Mouse (Mus musculus) midbrain, postnatal 0 days (tissue): ENCODE measurements at regions not wholly inside any gene's neighbourhood (a gene's known extent, or its start where the extent isn't known, plus 50 kb on each side); places are given as distances from the start of the nearest gene placed in this dataset.

Source experiments
- ATAC-seq: fragments of 200-750 bp; cut with Nextera tagmentation; 2 replicates; pipeline ENCODE4 v1.8.0; 2017; ENCODE audit warnings: moderate number of reproducible peaks, mild to moderate bottlenecking, moderate TSS enrichment, moderate library complexity; ENCODE audit not compliant: low FRiP score
- DNase-seq: peaks from one replicate; pipeline ENCODE4 v3.0.0-alpha.2; 2015; ENCODE audit warnings: low spot score
- H3K27ac ChIP-seq: fragments of 300-500 bp; sonication (generic); 2 replicates; pipeline ENCODE4 v1.5.1; 2014; ENCODE audit warnings: low read depth, mild to moderate bottlenecking, low read length, mixed read lengths
- H3K27me3 ChIP-seq: fragments of 300-500 bp; sonication (generic); 2 replicates; pipeline ENCODE4 v1.6.1; 2014; ENCODE audit warnings: low read length, control low read depth, mixed read lengths; ENCODE audit not compliant: insufficient read depth
- H3K36me3 ChIP-seq: fragments of 300-500 bp; sonication (generic); 2 replicates; pipeline ENCODE4 v1.6.1; 2014; ENCODE audit warnings: low read length, control low read depth, mixed read lengths; ENCODE audit not compliant: insufficient read depth
- H3K4me1 ChIP-seq: fragments of 300-500 bp; sonication (generic); 2 replicates; pipeline ENCODE4 v1.6.1; 2014; ENCODE audit warnings: mild to moderate bottlenecking, control low read depth, antibody characterized with exemption, low read length, mixed read lengths; ENCODE audit not compliant: insufficient read depth
- H3K4me2 ChIP-seq: fragments of 300-500 bp; sonication (generic); 2 replicates; pipeline ENCODE4 v1.6.1; 2014; ENCODE audit warnings: low read depth, mild to moderate bottlenecking, low read length, mixed read lengths; ENCODE audit not compliant: poor library complexity, severe bottlenecking
- H3K4me3 ChIP-seq: fragments of 300-500 bp; sonication (generic); 2 replicates; pipeline ENCODE4 v1.5.1; 2014; ENCODE audit warnings: low read depth, mild to moderate bottlenecking, low read length, moderate library complexity
- H3K9ac ChIP-seq: fragments of 300-500 bp; sonication (generic); replicated peaks from 2 replicates; pipeline ENCODE4 v1.6.1; 2014; ENCODE audit warnings: mild to moderate bottlenecking, low read length, moderate library complexity, mixed read lengths; ENCODE audit not compliant: poor library complexity, severe bottlenecking
- H3K9me3 ChIP-seq: fragments of 300-500 bp; sonication (generic); 2 replicates; pipeline ENCODE4 v1.6.1; 2016; ENCODE audit warnings: low read length, control low read depth
- CTCF ChIP-seq: IDR thresholded peaks from 2 replicates; pipeline ENCODE4 v1.5.1; 2016; ENCODE audit warnings: antibody characterized with exemption, mild to moderate bottlenecking
- WGBS: fragments of 180-500 bp; shearing (Covaris S2); extraction: QIAGEN DNeasy Blood & Tissue Kit; methylation state at CpG from one replicate; pipeline ENCODE4 v1.1.7; 2014; 5-methylcytosine and 5-hydroxymethylcytosine counted together

GRCm38 (mm10) chr10:10270297-10270696 is 201.8 kb downstream of the Adgb start:
- 82% methylated on average over 2 of the region's 2 CpGs for WGBS
- Histone ChIP-seq H3K4me1 (no peaks in the 10 kb centered on the region), H3K36me3 (no peaks in the 10 kb centered on the region), H3K9ac (no peak overlapping the region), H3K4me3 (no peak overlapping the region), H3K4me2 (no peak overlapping the region), H3K9me3 (no peaks in the 10 kb centered on the region), H3K27me3 (no peaks in the 10 kb centered on the region), H3K27ac (no peak overlapping the region)
- TF ChIP-seq CTCF = peak; percentile 9; the same call in 1 of the 2 replicates
- DNase-seq = no peak
- ATAC-seq = no peak

- DNase-seq (peak; percentile 19), ATAC-seq (0 out of 2 replicates have a peak, but pooled peaks have one; percentile 54)
- Histone ChIP-seq H3K9me3 (no peaks in the 10 kb centered on the region), H3K27me3 (no peaks in the 10 kb centered on the region), H3K36me3 (no peaks in the 10 kb centered on the region), H3K4me1 (no peaks in the 10 kb centered on the region), H3K9ac (no peak overlapping the region), H3K27ac (no peak overlapping the region), H3K4me3 (no peak overlapping the region), H3K4me2 (no peak overlapping the region)
- TF ChIP-seq CTCF = peak; percentile 10; the same call in 1 of the 2 replicates
- 61% methylated on average over 8 of the region's 8 CpGs for WGBS
Measured at GRCm38 (mm10) chr10:10252540-10253318, 219.4 kb downstream of the Adgb start.

DNA sequence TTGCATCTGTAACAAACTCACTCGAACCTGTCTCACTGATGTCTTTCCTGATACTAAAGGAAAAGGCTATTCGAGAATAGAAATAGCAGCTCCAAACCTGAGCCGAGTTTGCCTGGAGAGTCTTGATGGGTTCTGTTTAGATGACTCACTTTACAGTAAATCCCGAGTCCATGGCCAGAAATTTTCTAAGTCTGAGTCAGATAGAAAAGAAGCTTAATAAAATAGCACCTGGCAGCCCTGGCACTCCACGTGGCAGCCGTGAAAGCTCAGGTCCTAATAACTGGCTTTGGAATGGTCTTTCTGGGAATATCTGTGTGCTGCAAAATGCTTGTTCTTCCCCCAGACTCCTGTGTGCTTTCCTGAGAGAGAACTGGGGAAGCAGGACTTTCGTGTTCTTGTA is 220.0 kb downstream of the Adgb start:
- Histone ChIP-seq H3K4me2 (no peak overlapping the region), H3K9ac (no peak overlapping the region), H3K4me3 (no peak overlapping the region), H3K27ac (no peak overlapping the region), H3K4me1 (no peaks in the 10 kb centered on the region), H3K9me3 (no peaks in the 10 kb centered on the region), H3K27me3 (no peaks in the 10 kb centered on the region), H3K36me3 (no peaks in the 10 kb centered on the region)
- WGBS = 69% methylated on average over 7 of the region's 7 CpGs
- TF ChIP-seq CTCF = no peak
- ATAC-seq (no peak), DNase-seq (no peak)

- TF ChIP-seq CTCF = no peak
Measured at GRCm38 (mm10) chr10:10234894-10235523, 237.1 kb downstream of the Adgb start.

DNA sequence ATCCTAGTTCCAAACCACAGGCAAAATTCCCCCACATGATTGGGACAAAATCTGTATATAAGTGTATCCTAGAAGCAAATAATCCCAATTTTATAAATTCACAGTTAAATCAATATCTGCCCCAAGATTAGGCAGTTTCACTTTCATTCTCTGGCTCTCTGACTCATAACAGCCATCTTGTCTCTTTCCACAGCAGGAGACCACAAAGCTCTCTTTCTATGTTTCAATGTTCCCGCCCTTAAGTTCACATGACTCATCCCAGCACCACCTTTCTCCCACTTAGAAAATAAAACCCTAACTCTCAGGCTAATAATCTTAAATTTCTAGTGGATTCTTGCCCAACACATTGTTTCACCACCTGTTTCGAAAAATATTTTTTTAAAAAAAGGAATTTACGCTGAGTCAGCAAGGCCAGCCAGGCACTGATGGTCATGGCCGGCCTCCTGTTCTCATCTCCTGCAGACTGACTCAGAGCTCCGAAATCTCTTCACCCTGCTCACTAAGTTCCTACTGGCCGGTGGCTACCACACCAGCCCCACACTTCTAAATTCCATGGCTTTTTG is 247.5 kb downstream of the Adgb start:
- no peak for TF ChIP-seq CTCF
- 92% methylated on average over 6 of the region's 6 CpGs for WGBS
- H3K4me2 ChIP-seq = no peak overlapping the region
- ATAC-seq (no peak), DNase-seq (no peak)
- H3K9ac ChIP-seq = no peak overlapping the region
- no peaks in the 10 kb centered on the region for H3K4me1 ChIP-seq
- H3K9me3 ChIP-seq = no peaks in the 10 kb centered on the region
- no peak overlapping the region for H3K4me3 ChIP-seq
- no peak overlapping the region for H3K27ac ChIP-seq
- no peaks in the 10 kb centered on the region for H3K36me3 ChIP-seq
- no peaks in the 10 kb centered on the region for H3K27me3 ChIP-seq

More at GRCm38 (mm10) chr10:10234894-10235523, 237.1 kb downstream of the Adgb start:
- Histone ChIP-seq H3K36me3 (no peaks in the 10 kb centered on the region), H3K9ac (no peak overlapping the region), H3K27ac (no peak overlapping the region), H3K4me2 (no peak overlapping the region), H3K27me3 (no peaks in the 10 kb centered on the region), H3K4me3 (no peak overlapping the region), H3K4me1 (no peaks in the 10 kb centered on the region), H3K9me3 (no peaks in the 10 kb centered on the region)
- WGBS = 92% methylated on average over 14 of the region's 14 CpGs
- DNase-seq = no peak
- no peak for ATAC-seq

- H3K4me2 ChIP-seq = no peak overlapping the region
- DNase-seq (no peak), ATAC-seq (no peak)
- no peaks in the 10 kb centered on the region for H3K27me3 ChIP-seq
- H3K4me3 ChIP-seq = no peak overlapping the region
- no peak for TF ChIP-seq CTCF
- H3K9ac ChIP-seq = no peak overlapping the region
- no peak overlapping the region for H3K27ac ChIP-seq
- H3K4me1 ChIP-seq = no peaks in the 10 kb centered on the region
- H3K36me3 ChIP-seq = no peaks in the 10 kb centered on the region
- no peaks in the 10 kb centered on the region for H3K9me3 ChIP-seq
- WGBS = 88% methylated on average over 4 of the region's 4 CpGs
Measured at GRCm38 (mm10) chr10:10219726-10220125, 252.4 kb downstream of the Adgb start.
